Mouse (Mus musculus) CD8-positive naive resting alpha-beta T cell, adult 57 days (primary cell): Measurements from ENCODE around the gene Gpr39. TPM values are rescaled to one million over a fixed set of nuclear protein-coding genes. Genes with fewer than 3 reads are reported as not detected.

ENCODE experiments used
- total RNA-seq: library from RNA; stranded (reverse); gene quantifications from one replicate; pipeline ENCODE4 v1.2.4, GENCODE M21; 2023

The Gpr39 gene
- not detected for total RNA-seq

DNA sequence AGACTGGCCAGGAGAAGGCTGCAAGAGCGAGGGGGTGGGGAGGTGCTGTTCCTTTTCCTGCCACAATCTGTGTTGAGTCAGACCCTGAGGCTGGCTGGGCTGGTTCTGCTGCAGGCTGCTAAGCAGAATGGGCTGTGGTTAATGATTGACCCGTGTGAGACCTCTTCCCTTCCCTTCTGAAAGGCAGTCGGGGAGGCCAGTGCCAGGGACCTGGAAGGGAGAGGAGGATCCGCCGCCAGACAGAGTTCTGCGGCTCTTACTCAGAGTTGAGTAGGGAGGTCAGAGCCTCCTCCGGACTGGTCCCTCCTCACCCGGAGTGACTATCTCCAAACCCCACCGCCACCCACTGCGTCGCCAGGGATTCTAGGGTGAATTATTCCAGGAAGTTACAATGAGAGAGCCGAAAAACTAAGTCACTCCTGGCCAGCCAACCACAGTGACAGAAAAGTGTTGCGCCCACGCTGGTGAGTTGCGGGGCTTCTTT, at the start of gene Gpr39:
TSS of gene Gpr39 (plus strand) at position 206 of the 484 bp plus-strand sequence.

DNA sequence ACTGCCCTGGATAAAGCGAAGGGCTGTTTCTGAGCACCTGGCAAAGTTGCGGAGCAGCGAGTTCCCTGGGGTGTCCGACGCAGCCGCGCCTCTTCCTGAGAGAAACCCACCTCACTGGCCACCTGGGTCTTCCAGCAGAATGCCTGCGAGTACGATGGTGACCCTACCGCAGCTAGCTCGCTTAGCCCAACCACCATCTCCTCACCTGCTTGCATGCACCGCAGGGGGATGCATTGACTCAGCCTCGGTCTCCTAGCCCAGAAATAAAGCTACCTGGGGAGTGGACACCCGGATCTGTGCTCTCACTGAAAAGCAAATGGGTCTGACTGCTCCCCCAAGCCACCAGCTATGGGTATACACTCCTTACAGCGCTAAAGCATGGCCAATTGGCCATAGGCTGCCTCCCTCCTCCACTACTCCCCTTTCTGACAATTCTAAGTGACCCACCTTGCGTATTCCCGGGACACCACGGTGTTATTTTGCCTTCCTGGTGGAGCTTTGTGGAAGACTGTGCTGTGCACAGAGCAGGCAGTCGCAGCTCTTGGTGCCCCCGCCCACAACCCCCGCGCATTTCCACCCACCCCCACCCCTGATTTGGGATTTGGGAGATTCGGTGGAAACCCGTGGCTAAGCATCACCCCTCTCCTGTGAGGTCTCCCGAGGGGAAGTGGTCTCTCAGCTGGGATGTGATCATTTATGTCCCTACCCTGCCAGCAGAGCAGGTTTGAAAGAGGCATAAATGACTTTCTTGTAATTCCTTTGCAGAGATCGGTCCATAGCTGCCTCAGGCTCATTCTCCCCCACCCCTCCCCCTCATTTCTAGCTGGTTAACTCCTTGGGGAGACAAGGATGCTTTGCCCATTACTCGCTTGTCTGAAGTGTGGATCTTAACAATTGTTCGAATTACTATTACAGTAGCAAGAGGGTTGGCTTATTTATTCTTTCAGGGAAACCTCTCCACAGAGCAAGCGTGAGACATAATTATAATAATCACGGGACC, 236.1 kb downstream of the Gpr39 start, which contains the start of gene Lypd1:
TSS of gene Lypd1 (minus strand) at position 501 of the 1,000 bp plus-strand sequence.

Other genes with a start within 250 kb of the Gpr39 start
- 504 TPM for gene Actr3, start 241.3 kb upstream of the Gpr39 start, total RNA-seq
- gene Slc35f5, start 116.4 kb upstream of the Gpr39 start, total RNA-seq = not detected
- not detected for gene Lypd1, start 236.1 kb downstream of the Gpr39 start, total RNA-seq